Mouse (Mus musculus): Measurements from ENCODE around the gene Cap2.

DNA sequence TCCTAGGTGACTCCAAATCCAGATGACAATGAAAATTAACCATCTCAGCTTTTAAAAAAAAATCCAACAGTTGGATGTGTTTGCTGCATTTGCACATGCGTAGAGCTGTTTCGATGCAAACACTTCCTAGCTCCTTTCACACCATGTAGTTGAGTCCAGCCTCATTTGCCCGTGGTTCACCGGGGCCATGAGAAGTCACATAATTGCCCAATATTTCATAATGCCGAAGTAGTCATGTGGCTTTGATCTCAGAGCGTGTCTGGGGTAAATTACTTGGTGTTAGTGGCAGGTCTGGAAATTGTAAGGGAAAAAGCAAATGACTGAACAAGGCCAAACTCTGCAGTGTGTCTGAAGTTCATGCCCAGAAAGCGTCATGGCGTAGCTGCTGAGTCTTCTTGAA lies 67.8 kb downstream of the Cap2 start:
- TF ChIP-seq GATA1 (IDR thresholded peaks at IDR 0.05; ENCODE audit: low read length), result no peak
- no peak for TF ChIP-seq TAL1 (IDR thresholded peaks at IDR 0.05; ENCODE audit: low read length)

Measured in erythroblast, embryonic 14.5 days (primary cell).